Mouse (Mus musculus): ENCODE results near the gene Rora. TPM values are rescaled to one million over a fixed set of nuclear protein-coding genes. Genes with fewer than 3 reads are reported as not detected.
A peak's percentile ranks its signal among the peaks of the same experiment; 100 is the strongest.

The Rora gene
- polyA plus RNA-seq, 1 experiment from 2014 or later = 6.0 TPM

DNA sequence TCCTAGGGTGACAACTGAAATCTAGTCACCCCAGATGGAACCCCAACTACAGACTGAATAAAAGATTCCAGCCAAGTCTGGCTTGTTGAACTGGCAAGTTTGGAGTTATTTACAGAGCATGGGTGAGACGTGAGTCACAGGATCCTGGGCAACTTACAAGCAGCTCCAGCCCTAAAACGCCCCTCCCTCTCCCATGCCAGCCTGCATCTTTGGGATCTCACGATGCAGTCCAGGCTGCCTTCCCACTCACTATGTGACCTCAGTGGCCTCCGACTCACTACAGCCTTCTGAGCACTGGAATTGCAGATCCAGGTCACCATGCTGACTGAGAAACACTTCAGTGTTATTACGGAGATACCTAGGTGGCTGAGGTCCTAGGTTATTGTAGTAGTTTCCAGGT is 129.0 kb downstream of the Rora start:
- Histone ChIP-seq H3K27ac (ENCODE audit: low read depth, low read length) (no peak overlapping the region), H3K36me3 (ENCODE audit: control insufficient read depth, insufficient read depth, low read length) (no peaks in the 10 kb centered on the region), H3K9me3 (ENCODE audit: control insufficient read depth, low read length) (no peaks in the 10 kb centered on the region), H3K4me1 (replicated peaks; ENCODE audit: control insufficient read depth, insufficient read depth, low read length) (no peaks in the 10 kb centered on the region), H3K9ac (ENCODE audit: low read length) (no peak overlapping the region), H3K4me3 (ENCODE audit: low read depth, low read length) (no peak overlapping the region), H3K27me3 (ENCODE audit: control insufficient read depth, insufficient read depth, low read length) (no peaks in the 10 kb centered on the region), H3K4me2 (ENCODE audit: low read depth, low read length, severe bottlenecking) (no peak overlapping the region)
- DNase-seq (ENCODE audit: low spot score) (no peak), ATAC-seq (replicated peaks; ENCODE audit: low FRiP score) (no peak)
- WGBS = 74% methylated on average over 5 of the region's 5 CpGs

DNA sequence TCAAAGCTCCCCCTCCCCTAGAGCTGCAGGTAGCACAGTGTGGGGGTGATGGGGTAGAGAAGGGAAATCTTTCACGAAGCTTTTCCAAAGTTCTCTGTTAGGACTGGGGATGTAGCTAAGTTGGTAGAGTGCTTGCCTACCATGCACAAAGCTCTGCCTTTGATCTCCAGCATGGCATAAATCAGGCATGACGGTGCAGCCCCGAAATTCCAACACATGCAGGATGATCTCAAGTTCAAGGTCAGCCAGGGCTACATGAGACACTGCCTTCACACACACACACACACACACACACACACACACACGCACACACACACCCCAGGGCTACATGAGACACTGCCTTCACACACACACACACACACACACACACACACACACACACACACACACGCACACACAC is 129.7 kb downstream of the Rora start:
- Histone ChIP-seq H3K36me3 (ENCODE audit: control insufficient read depth, insufficient read depth, low read length) (no peaks in the 10 kb centered on the region), H3K4me3 (ENCODE audit: low read depth, low read length) (no peak overlapping the region), H3K27ac (ENCODE audit: low read depth, low read length) (no peak overlapping the region), H3K9ac (ENCODE audit: low read length) (no peak overlapping the region), H3K4me1 (replicated peaks; ENCODE audit: control insufficient read depth, insufficient read depth, low read length) (no peaks in the 10 kb centered on the region), H3K4me2 (ENCODE audit: low read depth, low read length, severe bottlenecking) (no peak overlapping the region), H3K9me3 (ENCODE audit: control insufficient read depth, low read length) (no peaks in the 10 kb centered on the region), H3K27me3 (ENCODE audit: control insufficient read depth, insufficient read depth, low read length) (no peaks in the 10 kb centered on the region)
- WGBS = 85% methylated on average over 5 of the region's 5 CpGs
- no peak for DNase-seq (ENCODE audit: low spot score)
- ATAC-seq (replicated peaks; ENCODE audit: low FRiP score) = no peak

GRCm38 (mm10) chr9:68786614-68787293 is 133.2 kb downstream of the Rora start:
- H3K4me1 ChIP-seq (replicated peaks; ENCODE audit: control insufficient read depth, insufficient read depth, low read length) = no peaks in the 10 kb centered on the region
- WGBS = 84% methylated on average over 8 of the region's 8 CpGs
- H3K27ac ChIP-seq (ENCODE audit: low read depth, low read length) = no peak overlapping the region
- H3K36me3 ChIP-seq (ENCODE audit: control insufficient read depth, insufficient read depth, low read length) = no peaks in the 10 kb centered on the region
- H3K4me2 ChIP-seq (ENCODE audit: low read depth, low read length, severe bottlenecking) = no peak overlapping the region
- no peaks in the 10 kb centered on the region for H3K9me3 ChIP-seq (ENCODE audit: control insufficient read depth, low read length)
- ATAC-seq (replicated peaks; ENCODE audit: low FRiP score) (no peak), DNase-seq (ENCODE audit: low spot score) (no peak)
- H3K27me3 ChIP-seq (ENCODE audit: control insufficient read depth, insufficient read depth, low read length) = no peaks in the 10 kb centered on the region
- no peak overlapping the region for H3K9ac ChIP-seq (ENCODE audit: low read length)
- H3K4me3 ChIP-seq (ENCODE audit: low read depth, low read length) = no peak overlapping the region

DNA sequence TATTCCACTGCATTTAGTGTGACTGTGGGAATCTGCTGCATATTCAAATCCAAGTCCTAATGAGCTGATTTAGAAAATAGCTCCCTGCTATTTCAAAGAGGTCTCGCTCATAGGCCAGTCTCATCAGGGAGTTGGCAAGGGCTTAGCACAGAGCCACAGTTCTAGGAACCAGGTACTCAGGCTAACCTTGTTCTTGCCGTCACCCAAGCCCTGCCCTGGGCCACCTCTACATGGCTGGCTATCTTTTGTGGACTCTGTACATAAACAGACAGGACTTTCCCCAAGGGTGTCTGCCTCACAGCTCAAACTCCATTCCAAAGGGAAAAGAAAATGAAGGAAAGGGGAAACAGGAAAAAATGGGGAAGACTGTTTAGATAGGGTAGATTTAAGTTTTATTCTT is 134.1 kb downstream of the Rora start:
- DNase-seq (ENCODE audit: low spot score) (no peak), ATAC-seq (replicated peaks; ENCODE audit: low FRiP score) (no peak)
- Histone ChIP-seq H3K27me3 (ENCODE audit: control insufficient read depth, insufficient read depth, low read length) (no peaks in the 10 kb centered on the region), H3K4me2 (ENCODE audit: low read depth, low read length, severe bottlenecking) (no peak overlapping the region), H3K4me1 (replicated peaks; ENCODE audit: control insufficient read depth, insufficient read depth, low read length) (no peaks in the 10 kb centered on the region), H3K36me3 (ENCODE audit: control insufficient read depth, insufficient read depth, low read length) (no peaks in the 10 kb centered on the region), H3K9ac (ENCODE audit: low read length) (no peak overlapping the region), H3K4me3 (ENCODE audit: low read depth, low read length) (no peak overlapping the region), H3K27ac (ENCODE audit: low read depth, low read length) (no peak overlapping the region), H3K9me3 (ENCODE audit: control insufficient read depth, low read length) (no peaks in the 10 kb centered on the region)
- WGBS = 88% methylated on average over 2 of the region's 2 CpGs

DNA sequence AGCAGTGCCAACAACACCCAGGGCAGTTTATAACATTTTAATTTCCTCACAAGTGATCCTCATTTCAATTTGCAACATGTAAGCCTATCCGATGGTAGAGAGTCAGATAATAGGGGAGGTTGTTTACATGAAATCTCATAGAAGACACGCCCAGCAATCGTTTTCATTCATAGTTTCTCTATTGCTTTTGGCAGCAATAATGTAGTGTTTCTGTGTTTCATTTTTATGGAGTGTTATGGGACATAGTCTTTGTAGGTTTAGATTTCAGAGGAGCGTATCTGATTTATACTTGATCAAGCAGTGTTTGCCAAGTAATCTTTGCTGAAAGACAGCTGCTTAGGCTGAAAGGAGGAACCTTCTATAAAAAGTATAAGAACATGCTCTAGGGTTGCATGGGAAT is 137.3 kb downstream of the Rora start:
- Histone ChIP-seq H3K36me3 (ENCODE audit: control insufficient read depth, insufficient read depth, low read length) (no peaks in the 10 kb centered on the region), H3K9ac (ENCODE audit: low read length) (no peak overlapping the region), H3K4me3 (ENCODE audit: low read depth, low read length) (no peak overlapping the region), H3K4me2 (ENCODE audit: low read depth, low read length, severe bottlenecking) (no peak overlapping the region), H3K27me3 (ENCODE audit: control insufficient read depth, insufficient read depth, low read length) (no peaks in the 10 kb centered on the region), H3K27ac (ENCODE audit: low read depth, low read length) (no peak overlapping the region), H3K4me1 (replicated peaks; ENCODE audit: control insufficient read depth, insufficient read depth, low read length) (no peaks in the 10 kb centered on the region), H3K9me3 (ENCODE audit: control insufficient read depth, low read length) (no peaks in the 10 kb centered on the region)
- ATAC-seq (replicated peaks; ENCODE audit: low FRiP score) (no peak), DNase-seq (ENCODE audit: low spot score) (no peak)
- 94% methylated on average over 4 of the region's 4 CpGs for WGBS

- 54% methylated on average over 16 of the region's 16 CpGs for WGBS
- Histone ChIP-seq H3K36me3 (ENCODE audit: control insufficient read depth, insufficient read depth, low read length) (no peaks in the 10 kb centered on the region), H3K27me3 (ENCODE audit: control insufficient read depth, insufficient read depth, low read length) (no peaks in the 10 kb centered on the region), H3K9me3 (ENCODE audit: control insufficient read depth, low read length) (no peaks in the 10 kb centered on the region), H3K4me3 (ENCODE audit: low read depth, low read length) (no peak overlapping the region), H3K27ac (ENCODE audit: low read depth, low read length) (no peak overlapping the region), H3K4me1 (replicated peaks; ENCODE audit: control insufficient read depth, insufficient read depth, low read length) (no peaks in the 10 kb centered on the region), H3K9ac (ENCODE audit: low read length) (no peak overlapping the region), H3K4me2 (ENCODE audit: low read depth, low read length, severe bottlenecking) (no peak overlapping the region)
- peak; percentile 46; the same call in 1 of the 2 replicates for ATAC-seq (replicated peaks; ENCODE audit: low FRiP score)
- peak; percentile 70 for DNase-seq (ENCODE audit: low spot score)
Measured at GRCm38 (mm10) chr9:68791982-68792540, 138.5 kb downstream of the Rora start.

- no peaks in the 10 kb centered on the region for H3K27me3 ChIP-seq (ENCODE audit: control insufficient read depth, insufficient read depth, low read length)
- DNase-seq (ENCODE audit: low spot score) (no peak), ATAC-seq (replicated peaks; ENCODE audit: low FRiP score) (no peak)
- no peaks in the 10 kb centered on the region for H3K9me3 ChIP-seq (ENCODE audit: control insufficient read depth, low read length)
- H3K9ac ChIP-seq (ENCODE audit: low read length) = no peak overlapping the region
- H3K27ac ChIP-seq (ENCODE audit: low read depth, low read length) = no peak overlapping the region
- 90% methylated on average over 13 of the region's 13 CpGs for WGBS
- no peak overlapping the region for H3K4me3 ChIP-seq (ENCODE audit: low read depth, low read length)
- H3K36me3 ChIP-seq (ENCODE audit: control insufficient read depth, insufficient read depth, low read length) = no peaks in the 10 kb centered on the region
- no peak overlapping the region for H3K4me2 ChIP-seq (ENCODE audit: low read depth, low read length, severe bottlenecking)
- no peaks in the 10 kb centered on the region for H3K4me1 ChIP-seq (replicated peaks; ENCODE audit: control insufficient read depth, insufficient read depth, low read length)
Measured at GRCm38 (mm10) chr9:68795314-68795713, 141.7 kb downstream of the Rora start.

GRCm38 (mm10) chr9:68798221-68798620 is 144.6 kb downstream of the Rora start:
- H3K27me3 ChIP-seq (ENCODE audit: control insufficient read depth, insufficient read depth, low read length) = no peaks in the 10 kb centered on the region
- H3K9ac ChIP-seq (ENCODE audit: low read length) = no peak overlapping the region
- 75% methylated on average over 4 of the region's 4 CpGs for WGBS
- DNase-seq (ENCODE audit: low spot score) (no peak), ATAC-seq (replicated peaks; ENCODE audit: low FRiP score) (no peak)
- H3K4me1 ChIP-seq (replicated peaks; ENCODE audit: control insufficient read depth, insufficient read depth, low read length) = no peaks in the 10 kb centered on the region
- H3K27ac ChIP-seq (ENCODE audit: low read depth, low read length) = no peak overlapping the region
- no peak overlapping the region for H3K4me2 ChIP-seq (ENCODE audit: low read depth, low read length, severe bottlenecking)
- H3K4me3 ChIP-seq (ENCODE audit: low read depth, low read length) = no peak overlapping the region
- H3K9me3 ChIP-seq (ENCODE audit: control insufficient read depth, low read length) = no peaks in the 10 kb centered on the region
- no peaks in the 10 kb centered on the region for H3K36me3 ChIP-seq (ENCODE audit: control insufficient read depth, insufficient read depth, low read length)

DNA sequence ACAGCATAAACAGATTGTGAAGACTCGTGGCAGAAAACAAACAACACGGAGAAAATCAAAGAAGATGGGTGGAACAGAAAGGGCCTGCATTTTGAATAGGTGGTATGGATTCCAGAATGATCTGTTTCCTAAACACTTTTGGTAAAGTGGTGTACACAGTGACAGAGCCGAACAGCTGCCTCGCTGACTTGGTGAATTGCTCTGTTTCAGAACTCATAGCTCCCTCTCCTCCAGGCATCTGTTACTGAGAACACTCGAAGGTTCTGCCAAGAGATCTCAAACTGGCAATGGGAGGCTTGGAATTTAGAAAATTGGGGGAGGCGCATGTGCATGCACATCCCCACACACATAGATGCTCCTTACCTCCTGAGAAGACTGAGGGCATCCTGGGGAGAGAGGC is 145.5 kb downstream of the Rora start:
- 86% methylated on average over 6 of the region's 6 CpGs for WGBS
- no peak overlapping the region for H3K4me3 ChIP-seq (ENCODE audit: low read depth, low read length)
- ATAC-seq (replicated peaks; ENCODE audit: low FRiP score) = no peak

More for the DNA sequence above, 145.5 kb downstream of the Rora start:
- Histone ChIP-seq H3K36me3 (ENCODE audit: control insufficient read depth, insufficient read depth, low read length) (no peaks in the 10 kb centered on the region), H3K27me3 (ENCODE audit: control insufficient read depth, insufficient read depth, low read length) (no peaks in the 10 kb centered on the region), H3K4me2 (ENCODE audit: low read depth, low read length, severe bottlenecking) (no peak overlapping the region), H3K27ac (ENCODE audit: low read depth, low read length) (no peak overlapping the region), H3K9me3 (ENCODE audit: control insufficient read depth, low read length) (no peaks in the 10 kb centered on the region), H3K4me1 (replicated peaks; ENCODE audit: control insufficient read depth, insufficient read depth, low read length) (no peaks in the 10 kb centered on the region), H3K9ac (ENCODE audit: low read length) (no peak overlapping the region)
- no peak for DNase-seq (ENCODE audit: low spot score)

Measured in forebrain, embryonic 11.5 days (tissue).